21 mouse cellular contexts compared by ENCODE assay signal in the genomic region with DNA sequence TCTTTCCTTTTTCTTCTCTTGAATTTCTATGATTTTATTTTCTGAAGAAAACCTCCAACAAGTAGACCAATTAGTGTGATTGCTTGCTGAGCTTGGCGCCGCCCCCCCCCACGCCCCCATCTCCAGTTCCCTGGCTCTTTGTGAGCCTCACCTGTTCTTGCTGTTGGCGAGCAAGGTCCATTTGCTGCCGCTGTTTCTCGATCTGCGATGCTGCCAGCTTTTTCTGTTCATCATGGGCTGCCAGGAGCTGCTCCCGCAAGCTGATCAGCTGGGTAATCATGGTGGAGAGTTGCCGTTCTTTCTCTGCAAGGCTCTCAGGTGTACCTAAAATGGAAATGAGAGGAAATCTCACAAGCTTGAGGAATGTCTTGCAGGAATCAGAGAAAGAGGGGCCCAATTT.
"Had no signal": no experiment of that assay in that cellular context is flagged by ENCODE, and none has a peak within 500 bp of the region (broad histone marks: within the 10 kb centered on the region; RNA-seq: fewer than 3 reads in every experiment).

No protein-coding gene starts in this region.

- H3K9me3 ChIP-seq: limb, embryonic 12.5 days; limb, embryonic 15.5 days; lung, embryonic 15.5 days; megakaryocyte, embryonic 14.5 days; midbrain, embryonic 10.5 days; midbrain, embryonic 13.5 days; neural tube, embryonic 13.5 days; stomach, embryonic 15.5 days had no signal

- H3K4me1 ChIP-seq: megakaryocyte, embryonic 14.5 days; stomach, embryonic 15.5 days had no signal

- H3K27me3 ChIP-seq: limb, embryonic 12.5 days; limb, embryonic 15.5 days; lung, embryonic 15.5 days; midbrain, embryonic 13.5 days; stomach, embryonic 15.5 days had no signal

- H3K36me3 ChIP-seq: limb, embryonic 12.5 days; limb, embryonic 15.5 days; lung, embryonic 15.5 days; midbrain, embryonic 10.5 days; midbrain, embryonic 13.5 days; neural tube, embryonic 13.5 days; stomach, embryonic 15.5 days had no signal

- ATAC-seq: midbrain, embryonic 13.5 days; midbrain, embryonic 16.5 days had no signal

- H3K4me2 ChIP-seq: limb, embryonic 12.5 days; limb, embryonic 15.5 days; lung, embryonic 15.5 days; midbrain, embryonic 13.5 days; neural tube, embryonic 13.5 days; stomach, embryonic 15.5 days had no signal

- H3K27ac ChIP-seq: limb, embryonic 12.5 days; limb, embryonic 15.5 days; liver, embryonic 14.5 days; lung, embryonic 15.5 days; midbrain, embryonic 10.5 days; midbrain, embryonic 13.5 days; neural tube, embryonic 13.5 days; stomach, embryonic 15.5 days had no signal

- H3K4me3 ChIP-seq: limb, embryonic 12.5 days; limb, embryonic 15.5 days; lung, embryonic 15.5 days; megakaryocyte, embryonic 14.5 days; midbrain, embryonic 10.5 days; midbrain, embryonic 13.5 days; myocyte; neural tube, embryonic 13.5 days; stomach, embryonic 15.5 days had no signal

- H3K9ac ChIP-seq: limb, embryonic 12.5 days; limb, embryonic 15.5 days; liver, embryonic 14.5 days; lung, embryonic 15.5 days; midbrain, embryonic 13.5 days; neural tube, embryonic 13.5 days; stomach, embryonic 15.5 days had no signal

- DNase-seq: kidney, adult 18-20 months; kidney, postnatal 10 days; left cerebral cortex, postnatal 4 days; lung, adult 18-20 months; lung, postnatal 10 days; lung, postnatal 36 days; retina, postnatal 1 day; right cerebral cortex, postnatal 25 days; spleen, adult 18-20 months; thymus, postnatal 25 days had no signal
